Mouse (Mus musculus): Measurements from ENCODE around the gene Arpc5. TPM values are rescaled to one million over a fixed set of nuclear protein-coding genes. Genes with fewer than 3 reads are reported as not detected.

Arpc5 gene
- 157 and 162 TPM in 2 replicates for polyA plus RNA-seq (2015; fragmentation: Nextera tagmentation; extraction: Ambion mirVana)

DNA sequence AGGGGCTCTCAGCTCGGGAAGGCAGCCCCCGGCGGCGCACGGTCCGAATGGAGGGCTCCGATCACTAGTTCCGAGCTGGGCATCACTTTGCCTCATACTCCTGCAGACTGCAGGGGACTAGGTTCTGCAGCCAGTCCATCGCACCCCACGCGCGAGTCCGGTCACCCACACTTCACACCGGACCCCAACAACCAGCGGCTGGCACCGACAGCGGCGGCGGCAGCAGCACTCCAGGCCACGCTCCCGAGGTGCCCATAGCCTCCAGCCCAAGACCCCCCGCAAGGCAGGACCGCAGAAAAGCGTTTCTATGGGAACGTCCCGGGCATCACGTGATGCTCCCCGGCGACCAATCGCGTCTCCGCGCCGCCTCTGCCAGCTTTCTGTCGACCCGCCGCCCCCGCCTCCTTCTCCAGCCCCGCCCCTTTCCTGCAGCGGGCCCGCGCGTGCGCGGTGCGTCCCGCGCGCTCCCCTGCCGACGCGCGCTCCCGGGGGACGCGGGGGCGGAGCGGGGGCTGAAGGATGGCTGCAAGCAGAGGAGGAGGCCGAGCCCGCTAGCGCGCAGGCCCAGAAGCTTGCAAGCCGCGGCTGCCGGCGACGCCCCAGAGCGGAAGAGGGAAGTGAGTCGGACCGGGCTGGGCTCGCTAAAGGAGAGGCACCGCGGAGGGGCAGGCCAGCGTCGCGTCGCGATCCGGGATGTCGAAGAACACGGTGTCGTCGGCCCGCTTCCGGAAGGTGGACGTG lies at the start of gene Arpc5, which contains the start of gene Rgl1:
Gene Arpc5 (plus strand): TSS at position 511 of the 741 bp plus-strand sequence.
Gene Rgl1 (minus strand): TSS at position 320 of the 741 bp plus-strand sequence.
- H3K27ac ChIP-seq (ENCODE audit: low read depth) = peak within 1 kb of the TSS; percentile 97
- under 1% methylated on average over 81 of the region's 86 CpGs for WGBS (ENCODE audit: insufficient replicate concordance)
- peak within 1 kb of the TSS; percentile 79 for H3K4me2 ChIP-seq (ENCODE audit: low read depth, low read length)
- TF ChIP-seq EP300 (IDR thresholded peaks at IDR 0.05; ENCODE audit: low read depth) (no peak), CTCF (IDR thresholded peaks at IDR 0.05; ENCODE audit: low read depth) (no peak)
- peak within 1 kb of the TSS; percentile 98 for H3K9ac ChIP-seq (replicated peaks)
- DNase-seq (peak; percentile 96), ATAC-seq (peak; percentile 97)
- H3K4me3 ChIP-seq (ENCODE audit: low read depth, low read length) = peak within 1 kb of the TSS; percentile 94
- H3K4me1 ChIP-seq (ENCODE audit: insufficient read depth) = peaks cover 4% of the 10 kb centered on the region; the same call in 1 of the 2 replicates
- H3K36me3 ChIP-seq (replicated peaks; ENCODE audit: insufficient read depth, low read length) = peaks cover 16% of the 10 kb centered on the region
- H3K9me3 ChIP-seq (ENCODE audit: low read length) = no peaks in the 10 kb centered on the region
- peaks cover 11% of the 10 kb centered on the region; the same call in 1 of the 2 replicates for H3K27me3 ChIP-seq (ENCODE audit: insufficient read depth, low read length)

DNA sequence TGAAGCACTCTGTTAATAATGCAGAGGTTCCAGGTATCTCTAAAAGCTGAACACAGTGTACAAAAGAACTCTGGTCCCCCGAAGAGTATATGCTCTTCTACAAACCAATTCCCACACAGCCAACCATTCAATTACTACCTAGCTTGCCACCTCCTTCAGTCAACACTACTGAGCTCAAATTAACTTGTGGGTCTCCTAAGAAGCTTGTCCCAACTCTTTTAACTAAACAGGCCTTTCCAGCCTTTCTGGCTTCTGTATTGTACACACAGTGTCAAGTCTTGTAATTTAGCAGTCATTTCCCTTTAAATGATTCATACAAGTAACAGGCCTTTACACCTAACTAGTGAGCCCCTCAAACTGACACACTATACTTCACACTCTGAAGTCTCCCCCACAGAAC lies 49.0 kb upstream of the Arpc5 start:
- H3K27ac ChIP-seq (ENCODE audit: low read depth) = no peak overlapping the region
- no peaks in the 10 kb centered on the region for H3K9me3 ChIP-seq (ENCODE audit: low read length)
- DNase-seq (no peak), ATAC-seq (no peak)
- TF ChIP-seq CTCF (IDR thresholded peaks at IDR 0.05; ENCODE audit: low read depth) = no peak
- H3K4me1 ChIP-seq (ENCODE audit: insufficient read depth) = no peaks in the 10 kb centered on the region; the same call in 1 of the 2 replicates
- H3K9ac ChIP-seq (replicated peaks) = no peak overlapping the region
- 71% methylated on average over 1 of the region's 1 CpGs for WGBS (ENCODE audit: insufficient replicate concordance)
- H3K36me3 ChIP-seq (replicated peaks; ENCODE audit: insufficient read depth, low read length) = no peaks in the 10 kb centered on the region
- no peak overlapping the region for H3K4me2 ChIP-seq (ENCODE audit: low read depth, low read length)
- no peak overlapping the region for H3K4me3 ChIP-seq (ENCODE audit: low read depth, low read length)
- H3K27me3 ChIP-seq (ENCODE audit: insufficient read depth, low read length) = no peaks in the 10 kb centered on the region

DNA sequence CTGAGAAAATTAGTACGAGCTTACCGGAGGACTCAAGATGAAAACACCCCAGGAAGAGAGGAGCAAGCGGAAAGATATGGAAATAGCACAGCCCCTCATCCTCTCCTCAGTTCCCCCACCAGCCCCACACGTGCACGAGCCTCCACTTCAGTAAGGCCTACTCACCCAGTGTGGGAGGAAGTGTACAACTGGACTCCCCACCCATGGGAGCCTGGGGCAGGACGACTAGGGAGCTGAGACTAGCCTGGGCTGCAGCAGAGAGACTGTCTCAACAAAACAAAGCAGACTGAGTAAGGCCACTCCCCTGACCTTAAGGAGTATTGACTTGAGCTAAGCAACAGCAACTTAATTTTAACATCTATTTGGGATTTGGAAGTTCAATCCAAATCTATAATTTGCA lies 48.1 kb upstream of the Arpc5 start:
- TF ChIP-seq EP300 (IDR thresholded peaks at IDR 0.05; ENCODE audit: low read depth) (no peak), CTCF (IDR thresholded peaks at IDR 0.05; ENCODE audit: low read depth) (no peak)
- Histone ChIP-seq H3K27ac (ENCODE audit: low read depth) (no peak overlapping the region; the same call in 1 of the 2 replicates), H3K4me2 (ENCODE audit: low read depth, low read length) (no peak overlapping the region), H3K9me3 (ENCODE audit: low read length) (no peaks in the 10 kb centered on the region), H3K4me1 (ENCODE audit: insufficient read depth) (no peaks in the 10 kb centered on the region; the same call in 1 of the 2 replicates), H3K27me3 (ENCODE audit: insufficient read depth, low read length) (no peaks in the 10 kb centered on the region), H3K36me3 (replicated peaks; ENCODE audit: insufficient read depth, low read length) (no peaks in the 10 kb centered on the region), H3K4me3 (ENCODE audit: low read depth, low read length) (no peak overlapping the region), H3K9ac (replicated peaks) (no peak overlapping the region)
- DNase-seq (no peak), ATAC-seq (no peak)
- WGBS (ENCODE audit: insufficient replicate concordance) = 33% methylated on average over 6 of the region's 6 CpGs

DNA sequence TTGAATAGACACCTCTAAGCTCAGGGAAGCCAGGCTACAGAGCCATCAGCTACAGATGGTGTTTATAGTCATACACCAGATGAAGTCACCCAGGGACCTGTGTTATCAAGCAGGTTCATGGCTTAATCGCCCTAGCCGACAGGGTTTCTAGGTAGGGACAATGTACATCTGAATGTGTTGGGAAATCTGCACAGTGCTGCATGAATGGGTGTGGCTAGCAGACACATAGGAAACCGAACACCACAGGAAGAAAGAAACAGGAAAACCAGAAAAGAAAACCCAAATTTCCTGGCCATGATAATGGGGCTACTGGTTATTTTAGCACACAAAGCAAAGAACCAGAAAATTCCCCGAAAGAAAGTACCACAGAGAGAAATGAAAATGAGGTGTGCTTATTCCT lies 45.4 kb upstream of the Arpc5 start:
- TF ChIP-seq CTCF (IDR thresholded peaks at IDR 0.05; ENCODE audit: low read depth) (no peak), EP300 (IDR thresholded peaks at IDR 0.05; ENCODE audit: low read depth) (no peak)
- ATAC-seq = no peak
- H3K4me2 ChIP-seq (ENCODE audit: low read depth, low read length) = no peak overlapping the region

DNA sequence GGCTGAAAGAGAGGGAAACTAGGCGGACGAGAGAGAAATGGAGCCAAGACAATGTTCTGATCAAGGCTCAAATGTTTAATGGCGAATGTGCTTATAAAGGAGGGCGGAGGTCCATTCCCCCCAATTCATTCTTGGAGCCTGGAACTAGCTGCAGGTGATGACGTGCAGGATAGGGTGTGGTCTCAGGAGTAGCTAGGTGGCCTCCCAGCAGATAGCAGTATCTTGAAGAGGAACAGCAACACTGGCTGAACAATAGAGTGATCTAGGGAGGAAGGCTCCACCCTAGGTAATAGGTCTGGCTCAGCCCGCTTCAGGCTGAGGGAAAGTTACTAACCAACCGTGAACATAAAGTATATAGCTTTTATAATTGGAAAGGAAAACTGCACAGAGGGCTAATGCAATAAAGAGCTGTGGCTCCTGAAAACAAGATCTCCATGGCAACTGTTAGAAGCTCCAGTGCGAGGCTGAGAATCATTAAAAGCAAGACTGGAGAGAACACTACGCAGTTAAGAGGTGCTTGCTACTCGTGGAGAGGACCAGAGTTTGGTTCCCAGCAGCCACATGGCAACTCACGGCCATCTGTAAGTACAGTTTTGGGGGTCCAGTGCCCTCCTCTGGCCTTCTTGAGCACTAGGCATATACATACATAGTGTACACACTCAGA lies 44.7 kb upstream of the Arpc5 start:
- Histone ChIP-seq H3K4me2 (ENCODE audit: low read depth, low read length) (no peak overlapping the region), H3K4me1 (ENCODE audit: insufficient read depth) (no peaks in the 10 kb centered on the region; the same call in 1 of the 2 replicates), H3K9ac (replicated peaks) (no peak overlapping the region), H3K27me3 (ENCODE audit: insufficient read depth, low read length) (no peaks in the 10 kb centered on the region), H3K36me3 (replicated peaks; ENCODE audit: insufficient read depth, low read length) (no peaks in the 10 kb centered on the region), H3K4me3 (ENCODE audit: low read depth, low read length) (no peak overlapping the region), H3K9me3 (ENCODE audit: low read length) (no peaks in the 10 kb centered on the region), H3K27ac (ENCODE audit: low read depth) (no peak overlapping the region)
- ATAC-seq (no peak), DNase-seq (no peak)
- TF ChIP-seq CTCF (IDR thresholded peaks at IDR 0.05; ENCODE audit: low read depth) = no peak
- TF ChIP-seq EP300 (IDR thresholded peaks at IDR 0.05; ENCODE audit: low read depth) = no peak
- 71% methylated on average over 11 of the region's 11 CpGs for WGBS (ENCODE audit: insufficient replicate concordance)

More for the DNA sequence above, 45.4 kb upstream of the Arpc5 start:
- Histone ChIP-seq H3K4me1 (ENCODE audit: insufficient read depth) (no peaks in the 10 kb centered on the region; the same call in 1 of the 2 replicates), H3K27me3 (ENCODE audit: insufficient read depth, low read length) (no peaks in the 10 kb centered on the region), H3K9ac (replicated peaks) (no peak overlapping the region), H3K27ac (ENCODE audit: low read depth) (no peak overlapping the region), H3K4me3 (ENCODE audit: low read depth, low read length) (no peak overlapping the region), H3K9me3 (ENCODE audit: low read length) (no peaks in the 10 kb centered on the region), H3K36me3 (replicated peaks; ENCODE audit: insufficient read depth, low read length) (no peaks in the 10 kb centered on the region)
- WGBS (ENCODE audit: insufficient replicate concordance) = 24% methylated on average over 4 of the region's 4 CpGs
- no peak for DNase-seq

DNA sequence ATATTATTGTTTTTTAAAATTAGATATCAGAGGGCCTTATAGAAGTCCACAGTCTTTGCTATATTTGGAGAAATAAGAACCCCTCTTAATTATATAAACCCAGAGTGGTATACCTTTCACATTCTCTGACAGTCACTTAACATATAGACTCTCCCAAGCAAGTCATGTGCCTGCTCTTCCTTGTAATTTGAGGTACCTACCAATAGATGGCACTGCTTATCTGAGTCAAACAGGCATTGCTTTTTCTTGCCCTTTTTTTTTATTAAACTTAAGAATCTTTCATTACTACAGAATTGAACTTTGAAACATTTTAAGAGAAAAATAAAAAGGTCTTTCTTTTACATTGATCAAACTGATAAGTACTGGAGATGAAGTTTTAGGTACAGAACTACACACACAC lies 42.1 kb upstream of the Arpc5 start:
- peak; percentile 61 for TF ChIP-seq CTCF (IDR thresholded peaks at IDR 0.05; ENCODE audit: low read depth)
- no peak for TF ChIP-seq EP300 (IDR thresholded peaks at IDR 0.05; ENCODE audit: low read depth)
- DNase-seq (no peak), ATAC-seq (no peak)
- Histone ChIP-seq H3K4me3 (ENCODE audit: low read depth, low read length) (no peak overlapping the region), H3K4me2 (ENCODE audit: low read depth, low read length) (no peak overlapping the region), H3K36me3 (replicated peaks; ENCODE audit: insufficient read depth, low read length) (no peaks in the 10 kb centered on the region), H3K27me3 (ENCODE audit: insufficient read depth, low read length) (no peaks in the 10 kb centered on the region), H3K27ac (ENCODE audit: low read depth) (no peak overlapping the region), H3K9ac (replicated peaks) (no peak overlapping the region), H3K4me1 (ENCODE audit: insufficient read depth) (no peaks in the 10 kb centered on the region; the same call in 1 of the 2 replicates), H3K9me3 (ENCODE audit: low read length) (no peaks in the 10 kb centered on the region)
